Mouse (Mus musculus) ES-E14 (cell line): ENCODE measurements around the gene BC005624. TPM values are rescaled to one million over a fixed set of nuclear protein-coding genes. Genes with fewer than 3 reads are reported as not detected.

ENCODE experiments used
- DNase-seq: peaks from one replicate; pipeline ENCODE4 v3.0.0-alpha.2; 2013; ENCODE audit warnings: low read depth, low spot score
- H3K27ac ChIP-seq: 2 replicates; pipeline ENCODE4 v1.5.1; 2012; ENCODE audit warnings: low read depth, mild to moderate bottlenecking, low read length, moderate library complexity, mixed read lengths; ENCODE audit not compliant: poor library complexity, insufficient read depth, severe bottlenecking
- H3K36me3 ChIP-seq: 2 replicates; pipeline ENCODE4 v1.6.1; 2012; ENCODE audit warnings: mild to moderate bottlenecking, low read length, moderate library complexity, mixed read lengths; ENCODE audit not compliant: control insufficient read depth, poor library complexity, insufficient read depth, severe bottlenecking
- H3K4me1 ChIP-seq, 2 experiments: fragments of 150-350 bp in 1 of 2; sonication (generic) in 1 of 2; 2 replicates each; pipeline ENCODE4 v1.6.1; 2012; ENCODE audit warnings: low read length in 2 of 2, mild to moderate bottlenecking in 1 of 2, mixed read lengths in 1 of 2; ENCODE audit not compliant: control insufficient read depth in 2 of 2, insufficient read depth in 2 of 2, poor library complexity in 1 of 2
- H3K4me3 ChIP-seq, 2 experiments: fragments of 150-350 bp in 1 of 2; sonication (generic) in 1 of 2; 2 replicates each; pipeline ENCODE4 v1.5.1; 2012; ENCODE audit warnings: low read length in 2 of 2, low read depth in 1 of 2, mild to moderate bottlenecking in 1 of 2, mixed read lengths in 1 of 2; ENCODE audit not compliant: insufficient read depth in 1 of 2, poor library complexity in 1 of 2, severe bottlenecking in 1 of 2
- H3K9ac ChIP-seq: 2 replicates; pipeline ENCODE4 v1.6.1; 2012; ENCODE audit warnings: low read depth, mild to moderate bottlenecking, low read length, mixed read lengths; ENCODE audit not compliant: poor library complexity, insufficient read depth, severe bottlenecking
- H3K9me3 ChIP-seq: fragments of 150-350 bp; sonication (generic); 2 replicates; pipeline ENCODE4 v1.6.1; 2012; ENCODE audit warnings: low read depth, mild to moderate bottlenecking, low read length; ENCODE audit not compliant: control insufficient read depth, insufficient read depth
- CHD2 ChIP-seq: IDR thresholded peaks from 2 replicates; pipeline ENCODE4 v1.6.1; 2014; ENCODE audit warnings: mild to moderate bottlenecking, low read depth, low read length, inconsistent platforms
- HCFC1 ChIP-seq: IDR thresholded peaks from 2 replicates; pipeline ENCODE4 v1.6.1; 2012; ENCODE audit warnings: low read length, inconsistent platforms, borderline replicate concordance; ENCODE audit not compliant: insufficient read depth
- MAFK ChIP-seq: IDR thresholded peaks from 2 replicates; pipeline ENCODE4 v1.6.1; 2014; ENCODE audit warnings: mild to moderate bottlenecking, low read depth, low read length, inconsistent platforms; ENCODE audit not compliant: insufficient read depth
- ZC3H11A ChIP-seq: IDR thresholded peaks from 2 replicates; pipeline ENCODE4 v1.6.1; 2012; ENCODE audit warnings: low read depth, mild to moderate bottlenecking, inconsistent platforms, low read length, borderline replicate concordance
- ZNF384 ChIP-seq: IDR thresholded peaks from 2 replicates; pipeline ENCODE4 v1.6.1; 2012; ENCODE audit warnings: low read depth, low read length, inconsistent platforms
- in situ Hi-C, 2 experiments: fragments of 600-800 bp; cut with MboI; formaldehyde crosslinking; loops; one replicate each; pipeline ENCODE4 v1.15.1; 2025; ENCODE audit warnings: low sequenced_read_pairs in 2 of 2, inconsistent platforms in 1 of 2; ENCODE audit not compliant: unreplicated experiment in 2 of 2
- total RNA-seq: library from RNA; depleted of rRNA; stranded (reverse); fragments of 300-350 nt; gene quantifications from 2 replicates; pipeline ENCODE4 v1.2.3, GENCODE M21; 2012

The BC005624 gene
- total RNA-seq, 1 experiment: 36.6 TPM

GRCm38 (mm10) chr2:30941586-30941985 lies 40.4 kb downstream of the BC005624 start:
- Histone ChIP-seq H3K4me3 (no peak overlapping the region), H3K36me3 (no peaks in the 10 kb centered on the region), H3K9me3 (no peaks in the 10 kb centered on the region), H3K9ac (no peak overlapping the region), H3K27ac (no peak overlapping the region), H3K4me1 (peaks cover 0 to 5% of the 10 kb centered on the region in 2 experiments; a peak in 2 of 4 replicates)
- TF ChIP-seq CHD2: no peak
- no peak for TF ChIP-seq ZC3H11A
- no peak for TF ChIP-seq HCFC1
- no peak for TF ChIP-seq ZNF384
- TF ChIP-seq MAFK: no peak
- in situ Hi-C loops: no loop called here
- DNase-seq: no peak

- TF ChIP-seq ZC3H11A (no peak), CHD2 (peak; percentile 80)
- H3K9ac ChIP-seq: peak overlapping the region; percentile 72
- in situ Hi-C loops: no loop called here
- peaks cover 0 to 8% of the 10 kb centered on the region in 2 experiments; a peak in 2 of 4 replicates for H3K4me1 ChIP-seq
- peak overlapping the region; percentile 64 to 72 for H3K4me3 ChIP-seq
- H3K9me3 ChIP-seq: no peaks in the 10 kb centered on the region
- DNase-seq: peak; percentile 81
- no peaks in the 10 kb centered on the region for H3K36me3 ChIP-seq
- H3K27ac ChIP-seq: peak overlapping the region; percentile 97
These were observed 43.4 kb downstream of the BC005624 start for GRCm38 (mm10) chr2:30938574-30938991.

GRCm38 (mm10) chr2:30937731-30938130 lies 44.3 kb downstream of the BC005624 start:
- in situ Hi-C loops: no loop called here
- H3K4me3 ChIP-seq: peak overlapping the region; percentile 1 to 64; a peak in 1 of 4 replicates
- H3K9me3 ChIP-seq: no peaks in the 10 kb centered on the region

GRCm38 (mm10) chr2:30936808-30937207 lies 45.2 kb downstream of the BC005624 start:
- DNase-seq: no peak
- H3K9ac ChIP-seq: no peak overlapping the region
- TF ChIP-seq MAFK (no peak), ZNF384 (no peak), HCFC1 (no peak), CHD2 (no peak), ZC3H11A (no peak)
- H3K36me3 ChIP-seq: no peaks in the 10 kb centered on the region
- H3K9me3 ChIP-seq: no peaks in the 10 kb centered on the region
- H3K27ac ChIP-seq: no peak overlapping the region
- in situ Hi-C loops: no loop called here
- peaks cover 0 to 10% of the 10 kb centered on the region in 2 experiments; a peak in 1 of 4 replicates for H3K4me1 ChIP-seq
- H3K4me3 ChIP-seq: no peak overlapping the region

More at GRCm38 (mm10) chr2:30937731-30938130, 44.3 kb downstream of the BC005624 start:
- no peaks in the 10 kb centered on the region for H3K36me3 ChIP-seq
- DNase-seq: no peak
- peaks cover 0 to 8% of the 10 kb centered on the region in 2 experiments; a peak in 2 of 4 replicates for H3K4me1 ChIP-seq
- no peak overlapping the region for H3K9ac ChIP-seq
- TF ChIP-seq HCFC1: no peak
- TF ChIP-seq ZC3H11A: no peak
- no peak for TF ChIP-seq CHD2
- no peak for TF ChIP-seq ZNF384
- TF ChIP-seq MAFK: no peak
- peak overlapping the region; percentile 97; the same call in 1 of the 2 replicates for H3K27ac ChIP-seq

- in situ Hi-C loops: no loop called here
- TF ChIP-seq HCFC1 (no peak), CHD2 (no peak), MAFK (no peak), ZC3H11A (peak; percentile 72; the same call in 1 of the 2 replicates), ZNF384 (peak; percentile 64; the same call in 1 of the 2 replicates)
These were observed 48.0 kb downstream of the BC005624 start for GRCm38 (mm10) chr2:30933917-30934450.

More at GRCm38 (mm10) chr2:30933917-30934450, 48.0 kb downstream of the BC005624 start:
- Histone ChIP-seq H3K27ac (no peak overlapping the region), H3K9me3 (no peaks in the 10 kb centered on the region), H3K36me3 (no peaks in the 10 kb centered on the region), H3K4me1 (peaks cover 0 to 12% of the 10 kb centered on the region in 2 experiments; a peak in 2 of 4 replicates), H3K9ac (no peak overlapping the region), H3K4me3 (no peak overlapping the region)
- DNase-seq: no peak
